Mouse (Mus musculus): ENCODE measurements at regions not wholly inside any gene's neighbourhood (a gene's known extent, or its start where the extent isn't known, plus 50 kb on each side); places are given as distances from the start of the nearest gene placed in this dataset.

DNA sequence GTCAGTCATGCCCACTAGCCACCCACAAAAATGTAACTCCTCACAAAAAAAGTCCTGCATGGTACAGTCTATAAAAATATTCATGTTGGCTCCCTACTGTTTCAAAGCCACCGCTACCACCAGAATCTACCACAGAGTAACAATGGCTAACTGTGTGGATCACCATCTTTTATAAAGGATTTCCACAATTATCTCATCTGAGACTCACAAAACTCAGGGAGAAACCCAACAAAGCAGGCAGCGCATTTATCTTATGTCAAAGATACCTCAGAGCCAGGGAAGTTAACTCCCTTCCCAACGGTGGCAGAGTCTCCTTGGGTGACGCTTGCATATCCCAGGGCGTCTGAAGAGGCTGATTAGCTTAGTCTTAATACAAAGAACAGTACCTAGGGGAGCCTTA, 172.5 kb downstream of the Setd4 start:
- TF ChIP-seq CTCF (IDR thresholded peaks at IDR 0.05; ENCODE audit: borderline replicate concordance, extremely low read depth, insufficient read depth, insufficient read length) (no peak), POLR2A (IDR thresholded peaks at IDR 0.05; ENCODE audit: borderline replicate concordance, extremely low read depth, insufficient read depth, insufficient read length, poor library complexity, severe bottlenecking) (no peak)

DNA sequence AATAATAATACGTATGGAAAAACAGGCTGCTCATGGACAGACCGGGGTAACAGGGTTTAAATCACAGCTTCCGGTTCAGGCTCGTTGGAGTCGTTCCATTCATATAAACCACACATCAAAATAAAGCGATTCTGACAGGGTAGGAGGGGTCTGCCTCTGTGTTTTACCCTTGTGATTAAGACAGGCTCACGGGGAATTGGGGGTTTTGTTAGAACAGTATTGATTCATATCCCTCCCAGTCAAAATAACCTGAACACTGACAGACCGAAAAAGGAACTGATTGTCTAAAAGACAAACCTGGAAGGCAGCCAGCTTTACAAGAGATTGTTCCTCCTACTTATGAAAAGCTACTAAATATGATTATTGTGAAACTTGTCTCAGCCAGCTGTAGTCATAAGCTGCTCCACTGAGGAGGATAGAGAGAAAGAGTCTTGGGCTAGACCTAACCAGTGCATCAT, 174.5 kb downstream of the Setd4 start:
- TF ChIP-seq POLR2A (IDR thresholded peaks at IDR 0.05; ENCODE audit: borderline replicate concordance, extremely low read depth, insufficient read depth, insufficient read length, poor library complexity, severe bottlenecking) = no peak
- no peak for TF ChIP-seq CTCF (IDR thresholded peaks at IDR 0.05; ENCODE audit: borderline replicate concordance, extremely low read depth, insufficient read depth, insufficient read length)
- peak; percentile 12 for DNase-seq (ENCODE audit: low read depth)

More for the DNA sequence above, 172.5 kb downstream of the Setd4 start:
- DNase-seq (ENCODE audit: low read depth) = no peak

DNA sequence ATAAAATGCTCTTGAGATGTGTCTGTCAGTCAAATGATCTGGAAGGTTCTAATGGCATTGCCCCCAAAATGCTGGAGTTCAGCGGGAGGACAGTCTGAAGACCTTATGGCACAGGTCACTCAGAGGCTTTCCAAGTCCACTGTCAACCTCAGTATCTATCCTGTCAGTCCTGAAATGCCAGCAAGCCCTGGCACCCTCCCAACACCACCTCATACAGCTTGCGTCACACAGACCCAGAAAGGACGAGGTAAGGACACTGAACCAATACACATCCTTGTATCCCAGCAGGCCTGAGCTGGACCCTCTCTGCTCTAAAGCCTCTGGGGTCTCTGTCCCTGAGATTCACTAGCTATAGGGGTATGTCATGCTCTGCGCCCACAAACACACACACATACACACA, 176.6 kb downstream of the Setd4 start:
- no peak for DNase-seq (ENCODE audit: low read depth)
- TF ChIP-seq POLR2A (IDR thresholded peaks at IDR 0.05; ENCODE audit: borderline replicate concordance, extremely low read depth, insufficient read depth, insufficient read length, poor library complexity, severe bottlenecking) = no peak
- TF ChIP-seq CTCF (IDR thresholded peaks at IDR 0.05; ENCODE audit: borderline replicate concordance, extremely low read depth, insufficient read depth, insufficient read length) = no peak

DNA sequence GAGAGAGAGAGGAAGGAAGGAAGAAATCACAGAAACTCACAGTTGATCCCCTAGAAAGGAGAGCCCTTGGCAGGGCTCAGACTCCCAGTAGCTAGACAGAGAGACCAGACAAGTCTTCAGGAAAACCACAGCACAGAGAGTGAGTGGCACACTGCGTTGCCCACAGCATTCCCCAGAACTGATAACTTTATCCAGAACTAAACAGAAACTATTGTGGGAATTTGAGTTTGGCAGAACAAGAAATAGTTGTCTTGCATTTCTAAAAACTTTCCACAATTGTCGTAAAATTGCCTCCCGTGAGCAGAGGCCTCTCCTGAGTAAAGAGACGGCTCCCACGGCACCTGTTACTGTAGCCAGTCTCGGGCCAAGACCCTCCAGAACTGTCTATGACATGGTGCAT, 178.1 kb downstream of the Setd4 start:
- no peak for TF ChIP-seq POLR2A (IDR thresholded peaks at IDR 0.05; ENCODE audit: borderline replicate concordance, extremely low read depth, insufficient read depth, insufficient read length, poor library complexity, severe bottlenecking)
- no peak for TF ChIP-seq CTCF (IDR thresholded peaks at IDR 0.05; ENCODE audit: borderline replicate concordance, extremely low read depth, insufficient read depth, insufficient read length)

DNA sequence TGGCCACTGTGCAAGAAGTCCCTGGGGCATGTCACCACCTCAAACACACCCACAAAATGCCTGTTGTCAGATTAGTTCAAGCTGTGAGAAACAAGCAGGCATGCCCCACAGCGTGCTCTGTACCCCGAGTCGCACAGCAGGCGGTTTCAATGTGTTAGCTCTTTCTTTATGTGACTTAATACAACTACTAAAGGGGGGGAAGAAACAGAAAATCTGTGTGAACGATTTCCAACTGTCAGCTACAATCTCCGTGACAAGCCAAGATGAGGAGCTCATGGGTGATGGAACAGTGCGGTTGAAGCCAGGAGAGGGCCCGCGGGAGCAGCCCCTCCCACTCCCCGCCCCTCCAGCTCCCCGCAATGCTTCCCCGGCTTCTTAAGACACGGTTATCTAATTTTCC, 180.7 kb downstream of the Setd4 start:
- TF ChIP-seq POLR2A (IDR thresholded peaks at IDR 0.05; ENCODE audit: borderline replicate concordance, extremely low read depth, insufficient read depth, insufficient read length, poor library complexity, severe bottlenecking) (no peak), CTCF (IDR thresholded peaks at IDR 0.05; ENCODE audit: borderline replicate concordance, extremely low read depth, insufficient read depth, insufficient read length) (no peak)
- DNase-seq (ENCODE audit: low read depth) = peak; percentile 62

More for the DNA sequence above, 178.1 kb downstream of the Setd4 start:
- DNase-seq (ENCODE audit: low read depth) = no peak

DNA sequence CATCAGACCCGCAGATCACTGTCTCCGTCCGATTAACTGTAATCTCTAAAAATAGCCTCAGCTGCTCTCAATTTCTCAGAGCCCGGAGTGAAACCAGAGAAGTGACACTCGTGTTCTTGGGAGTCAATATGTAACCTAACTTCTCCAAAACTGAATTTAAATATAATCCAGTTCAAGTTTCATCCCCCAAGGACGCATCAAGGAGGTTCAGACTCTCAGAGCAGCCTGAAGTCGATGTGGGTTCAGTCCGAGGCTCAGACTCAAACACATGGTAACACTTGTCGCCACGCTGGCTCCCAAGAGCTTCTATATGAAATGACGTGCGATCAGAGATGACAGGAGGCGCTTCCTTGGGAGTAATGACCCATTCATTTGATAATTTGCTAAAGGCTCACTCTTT, 181.6 kb downstream of the Setd4 start:
- DNase-seq (ENCODE audit: low read depth) = no peak
- no peak for TF ChIP-seq CTCF (IDR thresholded peaks at IDR 0.05; ENCODE audit: borderline replicate concordance, extremely low read depth, insufficient read depth, insufficient read length)
- TF ChIP-seq POLR2A (IDR thresholded peaks at IDR 0.05; ENCODE audit: borderline replicate concordance, extremely low read depth, insufficient read depth, insufficient read length, poor library complexity, severe bottlenecking) = no peak

DNA sequence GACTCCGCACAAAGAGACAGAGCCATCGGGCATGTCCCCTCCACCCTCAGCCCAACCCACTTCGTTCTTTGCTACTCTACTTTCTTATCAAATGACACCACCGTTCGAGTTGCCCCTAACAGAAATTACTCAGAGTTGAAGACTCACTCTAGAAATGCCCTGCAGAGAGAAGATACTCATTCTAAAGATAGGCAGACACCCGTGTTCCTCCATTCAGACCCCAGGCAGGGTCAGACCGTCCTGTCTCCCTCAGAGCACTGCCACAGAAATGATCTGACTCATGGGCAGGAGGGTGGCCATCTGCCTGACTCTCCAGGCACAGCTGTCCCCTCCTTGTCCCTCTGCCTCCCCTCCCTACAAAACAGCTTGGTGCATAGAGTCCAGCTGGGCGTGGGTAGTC, 185.6 kb downstream of the Setd4 start:
- TF ChIP-seq CTCF (IDR thresholded peaks at IDR 0.05; ENCODE audit: borderline replicate concordance, extremely low read depth, insufficient read depth, insufficient read length) (no peak), POLR2A (IDR thresholded peaks at IDR 0.05; ENCODE audit: borderline replicate concordance, extremely low read depth, insufficient read depth, insufficient read length, poor library complexity, severe bottlenecking) (no peak)
- no peak for DNase-seq (ENCODE audit: low read depth)

DNA sequence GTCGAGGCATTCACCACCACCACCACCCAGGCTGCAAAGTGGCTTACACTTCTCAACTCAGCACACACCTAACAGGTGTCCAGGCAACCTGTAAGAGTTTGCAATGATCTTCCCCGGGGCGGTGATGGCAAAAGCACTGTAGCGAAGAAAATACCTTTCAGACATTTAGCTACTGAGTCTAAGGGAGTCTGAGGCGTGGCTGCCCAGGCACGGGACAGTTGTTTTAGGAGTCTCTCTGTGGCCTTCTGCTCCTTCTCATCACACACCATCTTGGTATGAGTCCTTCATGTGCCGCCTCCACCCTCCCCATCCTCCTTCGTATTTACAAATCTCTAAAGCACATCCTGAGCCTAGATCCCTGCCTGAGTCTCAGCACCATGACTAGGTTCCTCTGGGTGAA, 186.0 kb downstream of the Setd4 start:
- TF ChIP-seq POLR2A (IDR thresholded peaks at IDR 0.05; ENCODE audit: borderline replicate concordance, extremely low read depth, insufficient read depth, insufficient read length, poor library complexity, severe bottlenecking) = no peak
- no peak for TF ChIP-seq CTCF (IDR thresholded peaks at IDR 0.05; ENCODE audit: borderline replicate concordance, extremely low read depth, insufficient read depth, insufficient read length)
- DNase-seq (ENCODE audit: low read depth) = no peak

DNA sequence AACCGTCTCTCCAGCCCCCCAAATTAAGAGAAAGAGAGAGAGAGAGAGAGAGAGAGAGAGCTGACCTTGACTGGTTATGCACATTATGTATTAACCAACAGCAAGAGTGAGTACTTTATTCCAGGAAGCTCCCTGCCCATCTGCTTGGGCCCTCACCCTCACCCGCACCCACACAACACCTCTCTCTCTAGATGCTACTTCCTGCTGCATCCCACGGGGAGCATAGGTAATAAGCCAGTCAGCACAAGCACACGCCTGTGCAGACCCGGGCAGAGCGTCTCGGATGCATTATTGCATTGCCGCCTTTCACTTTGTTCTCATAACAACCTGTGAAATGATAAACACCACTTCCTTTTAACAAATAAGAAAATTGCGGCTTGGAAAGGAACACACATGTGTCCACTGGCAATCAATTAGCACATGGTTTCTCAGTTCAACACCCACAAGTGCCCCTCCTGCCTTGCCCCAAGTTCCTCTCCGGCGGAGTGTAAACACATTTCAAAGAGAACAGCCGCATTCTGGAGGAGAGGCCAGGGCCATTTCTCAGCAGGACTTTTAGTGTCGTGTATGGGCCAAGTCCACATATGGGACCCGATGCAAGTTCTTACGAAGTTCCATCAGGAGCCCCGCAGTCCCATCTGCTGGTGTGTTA, 211.7 kb downstream of the Setd4 start:
- TF ChIP-seq CTCF (IDR thresholded peaks at IDR 0.05; ENCODE audit: borderline replicate concordance, extremely low read depth, insufficient read depth, insufficient read length) (no peak), POLR2A (IDR thresholded peaks at IDR 0.05; ENCODE audit: borderline replicate concordance, extremely low read depth, insufficient read depth, insufficient read length, poor library complexity, severe bottlenecking) (no peak)
- peak; percentile 50 for DNase-seq (ENCODE audit: low read depth)

DNA sequence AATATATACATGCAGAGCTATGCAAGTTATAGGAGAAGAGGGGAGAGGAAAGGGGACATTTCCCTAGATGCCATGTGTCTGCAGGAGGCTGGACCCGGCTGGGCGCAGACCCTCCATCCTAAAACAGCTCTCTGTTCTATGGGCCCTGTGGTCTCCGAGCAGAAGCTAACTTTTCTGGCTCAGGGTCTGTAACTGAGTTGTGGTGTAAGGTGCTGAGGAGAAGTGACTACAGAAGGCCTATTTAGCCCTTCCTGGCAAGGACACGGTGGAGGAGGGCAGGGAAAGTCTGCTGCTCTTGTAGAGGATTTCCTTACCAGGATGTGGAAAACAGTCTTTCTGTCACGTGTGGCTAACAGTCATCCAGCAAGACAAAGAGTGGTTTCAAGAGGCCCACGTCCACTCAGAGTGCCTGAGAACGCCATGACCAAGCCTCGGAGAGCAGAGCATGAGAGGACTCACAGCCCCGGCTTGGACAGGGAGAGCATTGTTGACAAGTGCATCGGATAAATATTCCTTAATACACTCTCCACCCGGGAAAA, 216.2 kb downstream of the Setd4 start:
- no peak for DNase-seq (ENCODE audit: low read depth)
- TF ChIP-seq CTCF (IDR thresholded peaks at IDR 0.05; ENCODE audit: borderline replicate concordance, extremely low read depth, insufficient read depth, insufficient read length) (no peak), POLR2A (IDR thresholded peaks at IDR 0.05; ENCODE audit: borderline replicate concordance, extremely low read depth, insufficient read depth, insufficient read length, poor library complexity, severe bottlenecking) (no peak)

DNA sequence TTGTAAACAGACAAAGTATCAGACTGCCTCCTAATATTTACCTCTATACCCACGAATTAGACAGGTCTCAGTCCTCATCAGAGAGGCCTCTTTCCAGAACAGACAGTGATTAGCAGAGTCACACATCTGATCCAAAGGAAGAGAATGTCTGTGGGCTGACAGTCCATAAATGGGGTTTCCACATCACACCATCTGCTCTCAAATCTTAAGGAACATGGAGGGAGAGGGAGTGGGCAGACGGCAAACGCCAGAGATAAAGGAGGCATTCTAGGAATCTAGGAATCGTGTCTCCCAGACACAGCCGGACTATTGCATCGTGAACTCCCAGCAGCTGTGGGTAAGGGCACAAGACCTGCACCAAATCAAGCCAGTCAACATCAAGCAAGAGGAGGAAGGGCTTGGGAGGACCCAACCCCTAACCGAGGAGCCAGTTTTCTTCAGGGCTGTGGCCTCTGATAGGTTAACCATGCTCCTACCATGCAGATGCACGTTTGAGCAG, 219.8 kb downstream of the Setd4 start:
- TF ChIP-seq CTCF (IDR thresholded peaks at IDR 0.05; ENCODE audit: borderline replicate concordance, extremely low read depth, insufficient read depth, insufficient read length) (no peak), POLR2A (IDR thresholded peaks at IDR 0.05; ENCODE audit: borderline replicate concordance, extremely low read depth, insufficient read depth, insufficient read length, poor library complexity, severe bottlenecking) (no peak)
- no peak for DNase-seq (ENCODE audit: low read depth)

DNA sequence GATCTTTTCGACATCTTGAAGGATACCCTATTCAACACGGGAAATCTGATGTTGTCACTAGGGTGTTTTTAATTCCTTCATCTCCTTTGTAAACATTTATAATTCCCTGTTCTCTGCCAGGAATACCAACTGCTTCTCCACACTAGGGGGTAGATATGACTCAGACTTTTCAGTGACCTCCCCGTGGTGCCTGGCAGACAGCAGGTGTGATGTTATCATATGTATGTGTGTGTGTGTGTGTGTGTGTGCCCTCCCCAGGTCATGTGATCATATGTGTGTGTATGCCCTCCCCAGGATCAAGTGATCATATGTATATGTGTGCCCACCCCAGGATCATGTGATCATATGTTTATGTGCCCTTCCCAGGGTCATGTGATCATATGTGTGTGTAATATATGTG, 220.9 kb downstream of the Setd4 start:
- TF ChIP-seq CTCF (IDR thresholded peaks at IDR 0.05; ENCODE audit: borderline replicate concordance, extremely low read depth, insufficient read depth, insufficient read length) = no peak
- TF ChIP-seq POLR2A (IDR thresholded peaks at IDR 0.05; ENCODE audit: borderline replicate concordance, extremely low read depth, insufficient read depth, insufficient read length, poor library complexity, severe bottlenecking) = no peak
- DNase-seq (ENCODE audit: low read depth) = no peak

All from brain, embryonic 14.5 days (tissue).